Mouse (Mus musculus) thymus, adult 18-20 months (tissue): Measurements from ENCODE around the gene Haus4.

ENCODE experiments used
- DNase-seq, 2 experiments: peaks; one replicate each; pipeline ENCODE4 v3.0.0; 2022; ENCODE audit warnings: mixed read lengths in 2 of 2

The Haus4 gene

DNA sequence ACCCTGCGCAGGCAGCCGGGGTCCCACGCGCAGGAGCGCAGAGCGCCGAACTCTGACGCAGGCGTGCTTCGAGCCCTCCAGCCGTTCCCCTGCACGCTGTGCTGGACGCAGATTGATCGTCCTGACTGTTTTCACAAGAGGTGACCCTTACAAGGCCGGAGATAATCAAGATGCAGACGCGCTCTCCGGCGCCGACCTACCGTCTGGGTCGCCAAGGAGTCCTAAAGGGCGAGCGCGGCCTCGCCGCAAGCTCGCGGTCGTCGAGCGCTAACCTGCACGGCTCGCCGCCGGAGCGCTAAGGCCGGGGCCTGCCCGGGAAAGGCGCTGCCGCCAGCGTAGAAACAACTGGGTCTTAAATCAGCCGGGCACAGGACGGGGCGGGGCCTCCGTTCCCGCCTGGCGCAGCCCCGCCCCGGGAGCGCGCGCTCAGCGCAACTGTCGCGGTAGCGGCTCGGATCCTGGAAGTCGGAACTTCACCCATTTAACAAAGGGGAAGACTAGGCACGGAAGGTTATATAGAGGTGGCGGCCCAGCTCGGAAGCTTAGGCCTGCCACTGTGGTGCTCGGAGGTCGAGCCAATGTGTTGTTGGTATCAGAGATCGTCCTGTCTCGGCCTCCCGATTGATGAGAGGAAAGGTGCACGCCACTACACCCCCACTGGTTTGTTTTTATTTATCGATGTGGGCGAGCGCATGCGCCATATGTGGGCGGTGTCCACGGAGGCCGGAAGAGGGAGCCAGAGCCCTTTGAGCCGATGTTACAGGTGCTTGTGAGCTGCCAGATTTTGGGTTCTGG, at the start of gene Haus4:
Gene Haus4, minus strand, starts transcription at position 642 of the 795 bp plus-strand sequence.
- peak; percentile 70 to 73 for DNase-seq

DNA sequence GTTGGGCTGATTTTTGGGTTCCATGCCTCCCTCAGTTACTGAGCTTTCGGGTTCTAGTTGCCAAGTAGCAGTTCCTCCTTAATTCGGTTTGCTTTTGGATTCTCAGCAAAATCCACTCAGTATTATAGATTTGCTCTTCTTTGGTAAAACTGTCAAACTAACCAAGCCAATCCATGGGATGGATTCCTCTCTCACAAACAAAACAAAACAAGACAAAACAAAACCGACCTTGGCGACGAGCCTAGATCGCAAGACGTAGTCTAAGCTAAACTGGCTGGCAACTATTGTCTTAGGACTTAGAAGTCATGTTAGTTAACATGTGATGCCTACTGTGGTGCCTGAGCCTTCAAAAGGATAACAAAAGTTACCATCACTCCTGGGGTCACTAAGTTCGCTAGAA, 49.3 kb upstream of the Haus4 start:
- DNase-seq: no peak

- peak; percentile 93 to 95 for DNase-seq
Observed at GRCm38 (mm10) chr14:54603038-54603654, 48.7 kb upstream of the Haus4 start.

- no peak for DNase-seq
Observed at GRCm38 (mm10) chr14:54602613-54603012, 48.2 kb upstream of the Haus4 start.

DNA sequence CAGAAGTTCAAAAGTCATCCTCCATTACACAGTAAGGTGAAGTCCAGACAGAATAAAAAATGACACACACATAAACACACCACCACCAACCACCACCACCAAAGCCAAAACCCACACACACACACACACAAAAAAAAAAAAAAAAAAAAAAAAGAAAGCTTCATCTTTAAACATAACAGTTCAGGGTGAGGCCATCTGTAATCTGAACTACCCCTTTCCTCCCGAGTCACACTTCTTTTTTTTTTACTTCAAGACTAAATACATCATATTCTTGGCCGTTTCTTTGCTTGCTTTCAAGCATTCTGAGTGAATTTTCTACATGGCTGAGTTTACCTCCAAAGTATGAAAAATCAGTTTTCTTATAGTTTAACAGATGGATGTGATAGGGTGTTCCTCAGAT, 47.2 kb upstream of the Haus4 start:
- DNase-seq: no peak

DNA sequence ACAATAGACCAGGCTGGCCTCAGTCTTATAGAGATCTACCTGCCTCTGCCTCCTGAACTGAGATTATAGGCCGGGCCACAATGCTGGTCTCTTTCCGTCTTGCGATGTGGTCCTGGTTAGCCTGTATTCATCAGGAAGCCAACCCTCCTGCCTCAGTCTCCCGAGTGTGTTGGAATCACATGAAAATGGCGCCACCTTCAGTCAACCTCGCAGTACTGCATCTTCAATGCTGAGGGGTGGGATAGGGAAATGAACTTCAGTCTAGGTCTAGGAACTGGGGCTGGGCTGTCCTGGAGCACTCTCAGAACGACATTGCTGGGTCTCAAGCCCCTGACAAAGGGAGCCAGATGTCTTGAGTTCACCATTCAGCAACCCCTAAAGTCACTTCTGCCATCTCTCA, 42.7 kb upstream of the Haus4 start:
- DNase-seq: no peak

- no peak for DNase-seq
Observed at GRCm38 (mm10) chr14:54594631-54595414, 40.4 kb upstream of the Haus4 start.

DNA sequence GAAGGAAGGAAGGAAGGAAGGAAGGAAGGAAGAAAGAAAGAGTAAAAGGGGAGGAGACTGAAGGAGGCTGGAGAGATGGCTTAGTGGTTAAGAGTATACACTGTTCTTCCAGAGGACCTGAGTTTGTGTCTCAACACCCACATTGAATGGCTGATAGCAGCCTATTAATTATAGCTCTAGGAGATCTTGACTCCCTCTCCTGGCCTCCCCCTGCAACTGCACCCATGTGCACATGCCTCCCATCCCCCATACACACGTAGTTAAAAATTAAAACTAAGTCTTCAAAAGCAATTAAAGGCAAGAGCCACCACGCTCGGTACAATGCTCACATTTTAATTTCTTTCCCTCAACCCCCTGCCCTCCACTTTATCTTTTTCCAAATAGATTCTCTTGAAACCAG, 39.6 kb upstream of the Haus4 start:
- no peak for DNase-seq

DNA sequence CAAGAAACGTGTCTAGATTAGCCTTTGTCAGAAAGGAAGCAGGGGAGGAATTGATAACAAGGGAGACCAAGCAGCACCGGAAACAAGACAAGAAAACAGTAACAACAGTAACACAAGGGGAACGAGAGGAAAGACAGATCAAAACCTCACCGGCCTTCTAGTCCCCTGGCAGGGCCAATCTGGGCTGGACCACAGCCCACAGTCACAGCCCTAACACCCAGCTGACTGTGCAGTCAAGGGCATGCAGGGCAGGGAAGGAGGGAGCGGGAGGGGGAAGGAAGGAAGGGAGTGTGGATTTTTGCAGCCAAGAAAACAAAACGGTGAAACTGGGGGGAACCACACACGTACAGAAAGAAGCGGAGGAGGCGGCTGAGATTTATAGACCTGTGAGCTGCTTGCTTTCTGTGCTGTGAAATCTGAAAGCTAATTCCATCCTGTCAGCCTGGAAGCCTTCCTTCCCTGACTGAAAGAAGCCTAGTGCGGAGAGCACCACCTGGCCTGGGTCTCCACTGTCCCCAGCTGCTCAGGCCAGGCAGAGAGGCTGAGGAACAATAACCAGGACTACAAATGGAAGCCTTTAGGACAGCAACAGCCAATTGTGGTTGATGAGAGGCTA, 38.0 kb upstream of the Haus4 start:
- no peak for DNase-seq

- no peak for DNase-seq
Observed at GRCm38 (mm10) chr14:54591056-54591455, 36.6 kb upstream of the Haus4 start.

- DNase-seq: no peak
Observed at GRCm38 (mm10) chr14:54583681-54584338, 29.4 kb upstream of the Haus4 start.

DNA sequence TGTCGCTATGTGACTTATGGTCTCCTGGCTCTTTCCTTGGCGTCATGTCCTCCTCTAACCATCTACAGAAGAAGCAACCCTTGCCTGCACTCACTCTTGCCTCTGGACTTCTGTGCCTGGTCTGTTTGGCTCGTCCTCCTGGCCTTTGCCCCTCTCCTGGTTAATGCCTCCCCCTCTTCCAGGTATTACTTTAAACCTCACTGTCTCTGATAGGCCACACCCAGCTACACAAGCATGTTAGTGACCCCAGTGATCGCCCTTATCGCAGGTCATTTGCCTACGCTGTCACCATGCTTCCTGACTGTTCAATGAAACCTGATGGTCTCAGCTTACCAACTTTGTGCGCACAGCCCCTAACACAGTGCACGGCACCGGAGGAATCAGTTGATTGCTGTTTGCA, 28.1 kb upstream of the Haus4 start:
- DNase-seq: no peak

DNA sequence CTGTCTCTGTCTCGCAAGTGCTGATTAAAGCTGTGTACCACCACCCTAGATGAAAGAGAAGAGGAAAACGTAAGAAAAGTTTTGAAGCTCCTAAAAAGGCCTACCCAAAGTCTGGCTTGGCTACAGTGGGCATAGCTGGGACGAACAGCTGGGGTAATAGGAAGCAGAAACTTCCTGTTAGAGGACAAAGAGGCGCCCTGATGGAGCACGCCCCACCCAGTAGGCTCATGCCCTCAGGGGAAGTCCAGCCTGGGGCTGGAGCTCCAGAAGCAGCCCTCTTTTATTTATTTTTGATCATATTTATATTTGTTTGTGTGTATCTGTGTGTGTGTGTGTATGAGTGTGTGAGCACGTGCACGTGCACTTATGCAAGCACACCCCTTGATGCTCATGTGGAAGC, 25.2 kb upstream of the Haus4 start:
- no peak for DNase-seq

- DNase-seq: no peak
Observed at GRCm38 (mm10) chr14:54578063-54578462, 23.6 kb upstream of the Haus4 start.

- DNase-seq: peak; percentile 43 to 44
Observed at GRCm38 (mm10) chr14:54577089-54577982, 22.9 kb upstream of the Haus4 start, which contains the start of gene Ajuba. Ajuba (minus strand) TSS chr14:54577558.

DNA sequence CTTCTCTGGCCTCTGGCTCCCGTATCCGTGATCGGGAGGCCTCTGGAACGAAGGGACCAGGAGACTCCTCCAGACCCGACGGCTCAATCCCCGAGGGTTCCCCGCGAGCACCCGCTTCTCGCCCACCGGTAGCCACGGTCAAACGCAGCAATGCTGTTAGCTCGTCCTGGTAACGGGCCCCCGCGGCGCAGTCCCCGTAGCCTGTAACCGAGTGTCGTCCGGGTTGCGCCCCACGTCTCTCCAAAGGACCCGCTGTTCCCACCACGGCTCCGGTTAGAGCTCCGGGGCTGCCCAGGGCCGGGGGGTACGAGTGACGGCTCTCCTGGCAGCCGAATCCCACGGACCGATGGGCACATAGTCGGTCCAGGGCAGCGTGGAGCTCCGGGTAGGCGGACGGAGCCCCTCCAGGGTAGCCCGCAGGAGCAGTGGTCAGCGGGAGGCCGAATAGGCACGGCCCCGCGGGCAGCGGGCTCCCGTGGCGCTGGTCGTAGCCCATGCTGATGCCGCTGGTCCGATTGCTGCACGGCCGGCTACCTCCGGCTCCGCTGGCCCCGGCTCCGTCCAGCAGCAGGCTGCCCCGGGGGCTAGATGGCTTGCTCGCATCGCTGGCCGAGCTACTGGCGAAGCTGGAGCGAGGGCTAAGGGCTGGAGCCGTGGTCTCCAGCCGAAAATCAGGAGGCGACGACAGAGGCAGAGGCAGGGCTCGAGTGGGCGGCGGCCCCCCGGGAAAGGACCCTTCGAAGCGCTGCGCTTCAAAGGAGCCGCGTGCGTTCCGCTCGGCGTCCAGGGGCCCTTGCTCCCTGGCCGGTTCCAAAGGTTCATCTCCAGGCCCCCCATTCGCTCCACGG, 22.0 kb upstream of the Haus4 start:
- DNase-seq: no peak

- DNase-seq: no peak
Observed at GRCm38 (mm10) chr14:54575631-54576030, 21.2 kb upstream of the Haus4 start.

- no peak for DNase-seq
Observed at GRCm38 (mm10) chr14:54575031-54575430, 20.6 kb upstream of the Haus4 start.

- DNase-seq: no peak
Observed at GRCm38 (mm10) chr14:54574253-54574652, 19.8 kb upstream of the Haus4 start.
